Mouse (Mus musculus) brain, embryonic 14.5 days (tissue): Measurements from ENCODE around the gene H2-Q2.

Experiments
- CTCF ChIP-seq: fragments of 200-500 bp; IDR thresholded peaks from 2 replicates; pipeline ENCODE4 v1.5.1; 2012; ENCODE audit warnings: inconsistent platforms, mild to moderate bottlenecking, moderate library complexity, borderline replicate concordance; ENCODE audit not compliant: insufficient read depth, insufficient read length; ENCODE audit errors: extremely low read depth
- POLR2A ChIP-seq: fragments of 200-500 bp; IDR thresholded peaks from 2 replicates; pipeline ENCODE4 v1.6.1; 2012; ENCODE audit warnings: mild to moderate bottlenecking, inconsistent platforms, borderline replicate concordance; ENCODE audit not compliant: poor library complexity, insufficient read depth, insufficient read length, severe bottlenecking; ENCODE audit errors: extremely low read depth

- TF ChIP-seq POLR2A (no peak), CTCF (no peak)
Observed at GRCm38 (mm10) chr17:35320327-35321081, 21.5 kb upstream of the H2-Q2 start, which contains the start of gene H2-Q1.
